Mouse (Mus musculus) c-Kit-positive CD71-positive TER-119-positive erythroid progenitor cells, embryonic 14.5 days (primary cell): Measurements from ENCODE around the gene 4930452B06Rik.

ENCODE experiments used
- DNase-seq: peaks from one replicate; pipeline ENCODE4 v3.0.0-alpha.2; 2013; ENCODE audit warnings: low spot score

The 4930452B06Rik gene

DNA sequence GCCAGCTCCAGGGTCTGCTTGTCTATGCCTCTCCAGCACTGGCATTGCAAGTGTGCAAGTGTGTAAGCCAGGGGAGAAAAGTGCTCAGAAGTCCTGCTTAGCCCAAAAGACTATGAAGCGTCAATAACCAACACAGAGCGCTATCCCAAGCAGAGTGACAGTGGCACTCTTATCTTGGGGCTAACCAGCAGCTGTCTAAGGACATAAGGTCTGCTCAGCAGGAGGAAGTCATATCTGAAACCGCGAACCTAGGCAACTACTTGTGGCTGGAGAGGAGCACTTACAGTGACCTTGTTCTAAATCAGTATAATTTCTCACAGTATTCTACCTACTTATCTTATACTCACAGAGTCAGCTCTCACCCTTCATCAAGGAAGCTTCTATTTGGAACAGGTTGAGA is 214.9 kb downstream of the 4930452B06Rik start:
- no peak for DNase-seq

DNA sequence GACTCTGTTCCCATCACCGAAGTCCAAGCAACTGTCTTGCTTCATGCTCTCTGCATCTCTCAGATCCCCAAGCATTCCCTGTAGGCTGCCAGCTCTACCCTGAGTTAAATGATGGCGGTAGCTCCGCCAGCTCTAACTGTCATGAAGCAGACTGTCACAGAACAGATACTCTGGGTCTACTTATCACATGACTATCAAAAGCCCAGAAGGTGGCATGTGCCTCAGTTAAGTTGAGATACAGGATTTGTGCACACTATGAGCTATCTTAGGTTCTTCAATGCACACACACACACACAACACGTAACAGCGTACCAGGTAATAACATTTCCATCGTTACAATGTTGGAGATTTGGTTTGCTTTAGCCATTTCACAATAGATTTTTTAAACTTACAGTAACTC is 215.7 kb downstream of the 4930452B06Rik start:
- DNase-seq = no peak

DNA sequence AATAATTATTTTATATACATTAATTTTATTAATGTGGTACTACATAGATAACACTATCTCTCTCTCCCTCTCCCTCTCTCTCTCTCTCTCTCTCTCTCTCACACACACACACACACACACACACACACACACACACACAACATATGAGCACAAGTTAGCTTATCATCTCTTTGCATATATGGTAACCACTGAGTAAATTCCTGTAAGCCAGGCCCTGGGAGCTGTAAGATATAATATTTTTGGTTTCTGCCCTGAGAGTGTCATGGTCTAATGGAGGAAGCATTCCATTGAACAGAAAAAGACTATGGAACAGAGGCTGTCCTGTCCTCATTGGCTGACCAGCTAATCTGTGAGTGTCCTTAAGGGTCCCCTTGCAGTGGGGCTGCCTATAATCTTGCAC is 216.7 kb downstream of the 4930452B06Rik start:
- no peak for DNase-seq

DNA sequence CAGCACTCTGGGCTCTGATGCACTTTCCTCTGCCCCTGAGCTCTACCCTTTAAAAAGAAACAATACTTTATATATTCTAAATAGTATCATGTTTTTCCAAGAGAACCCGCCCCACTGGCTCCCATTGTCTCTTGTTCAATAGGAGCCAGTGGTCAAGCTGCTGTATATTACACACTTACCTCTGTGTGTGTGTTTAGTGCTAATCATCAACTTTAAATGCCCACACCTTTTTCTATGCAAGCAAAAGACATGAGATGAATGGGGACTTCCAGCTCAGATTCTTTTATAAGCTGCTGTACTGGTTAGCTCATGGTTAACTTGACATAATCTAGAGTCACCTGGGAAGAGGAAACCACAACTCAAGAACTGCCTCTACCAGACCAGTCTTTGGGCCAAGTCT is 218.7 kb downstream of the 4930452B06Rik start:
- DNase-seq = no peak

DNA sequence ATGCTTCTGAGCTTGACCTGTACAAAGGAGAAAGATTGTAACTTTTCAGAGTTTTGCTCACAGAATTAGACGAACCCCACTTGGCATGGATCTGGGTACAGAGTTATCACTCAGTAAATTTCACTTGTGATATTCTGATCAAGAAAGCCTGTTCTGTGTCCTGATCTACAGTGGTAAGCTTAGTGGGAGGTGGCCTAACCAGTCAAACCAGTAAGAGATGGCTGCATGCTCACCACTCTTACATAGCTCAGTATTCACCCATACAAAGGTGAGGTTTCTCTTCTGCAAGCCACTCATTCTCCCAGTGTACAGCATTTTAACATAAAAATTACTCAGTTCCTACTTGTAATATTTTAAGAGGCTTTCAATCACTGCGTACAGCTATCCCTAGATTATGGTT is 221.7 kb downstream of the 4930452B06Rik start:
- DNase-seq = no peak

DNA sequence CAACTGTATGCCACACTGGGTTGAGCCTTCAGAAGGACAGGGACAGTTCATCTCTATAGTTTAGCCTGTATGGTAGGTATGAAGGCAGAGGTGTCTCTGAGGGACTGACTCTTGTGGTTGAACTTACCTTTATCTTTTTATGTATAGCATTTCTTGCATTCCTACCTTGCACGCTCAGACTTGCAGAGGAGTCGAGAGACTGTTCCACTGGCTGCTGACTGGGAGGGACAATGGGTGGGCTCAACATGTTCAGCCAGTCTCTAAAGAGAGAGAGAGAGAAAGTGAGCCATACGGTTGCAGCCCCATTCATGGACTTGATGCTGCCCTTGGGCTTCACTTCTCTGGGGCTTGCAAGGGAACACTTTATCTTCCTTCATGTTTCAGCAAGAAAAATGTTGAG is 223.3 kb downstream of the 4930452B06Rik start:
- no peak for DNase-seq

DNA sequence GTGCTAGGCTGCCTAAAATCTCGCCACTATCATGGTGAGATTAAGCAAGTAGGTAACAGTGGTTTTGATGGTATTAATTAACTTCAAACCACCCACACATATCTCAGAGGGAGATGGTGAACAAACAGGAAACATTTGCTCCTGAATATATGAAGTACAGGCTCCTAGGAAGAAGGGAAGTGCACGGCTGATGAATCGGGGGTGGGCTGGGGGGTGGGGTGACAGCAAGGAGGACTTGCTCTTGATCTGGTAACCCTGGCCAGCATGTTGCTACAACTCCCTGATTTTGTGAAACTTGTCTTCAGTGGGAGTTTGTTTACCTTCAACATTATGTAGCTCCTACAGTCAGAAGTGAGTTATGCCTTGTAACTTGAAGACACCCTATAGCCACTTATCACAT is 224.4 kb downstream of the 4930452B06Rik start:
- no peak for DNase-seq

DNA sequence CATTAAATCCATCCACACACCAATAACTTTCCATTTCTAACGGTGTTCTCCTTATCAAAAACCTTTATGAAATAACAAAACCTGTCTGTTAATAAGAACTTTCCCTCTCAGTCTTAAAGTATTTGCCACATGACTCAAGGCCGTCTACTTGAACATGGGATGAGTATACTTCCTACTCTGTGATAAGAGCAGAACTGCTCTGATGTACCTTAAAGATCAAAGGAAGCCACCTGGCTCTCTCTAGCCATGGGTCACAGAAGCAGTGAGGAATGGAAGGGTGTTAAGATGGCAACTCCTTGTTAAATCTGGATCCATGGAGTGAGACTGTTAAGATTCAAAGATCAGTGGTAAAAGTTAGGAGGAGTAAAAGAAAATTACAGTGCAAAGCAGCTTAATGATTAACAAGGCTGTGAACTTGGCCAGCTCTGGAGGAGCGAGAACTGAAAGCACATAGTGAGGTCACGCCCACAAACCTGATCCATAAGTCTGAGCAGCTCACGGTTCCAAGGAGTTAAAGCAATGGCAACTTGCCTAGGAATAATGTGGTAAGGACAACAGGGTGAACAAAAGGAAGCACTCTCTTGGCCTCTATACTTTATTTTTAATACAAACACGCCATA is 235.3 kb downstream of the 4930452B06Rik start:
- DNase-seq = no peak

DNA sequence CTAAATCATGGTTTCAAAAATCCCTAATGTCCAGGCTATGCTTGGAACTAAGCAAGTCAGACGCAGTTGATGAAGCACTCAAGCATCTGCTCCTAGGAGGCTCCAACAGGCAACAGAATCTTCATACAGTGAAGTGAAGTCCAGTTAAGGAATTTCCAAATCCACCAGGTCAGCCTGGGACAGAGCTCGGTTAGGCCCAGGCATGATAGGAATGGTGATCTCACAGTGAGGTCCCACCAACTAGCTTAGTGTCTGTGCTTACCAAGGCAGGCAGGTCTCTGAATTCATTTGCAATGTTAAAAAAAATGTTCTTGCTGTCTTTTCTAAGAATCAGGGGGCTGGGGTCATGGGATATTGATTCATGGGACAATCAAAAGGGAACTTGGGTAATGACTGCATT is 236.3 kb downstream of the 4930452B06Rik start:
- no peak for DNase-seq

DNA sequence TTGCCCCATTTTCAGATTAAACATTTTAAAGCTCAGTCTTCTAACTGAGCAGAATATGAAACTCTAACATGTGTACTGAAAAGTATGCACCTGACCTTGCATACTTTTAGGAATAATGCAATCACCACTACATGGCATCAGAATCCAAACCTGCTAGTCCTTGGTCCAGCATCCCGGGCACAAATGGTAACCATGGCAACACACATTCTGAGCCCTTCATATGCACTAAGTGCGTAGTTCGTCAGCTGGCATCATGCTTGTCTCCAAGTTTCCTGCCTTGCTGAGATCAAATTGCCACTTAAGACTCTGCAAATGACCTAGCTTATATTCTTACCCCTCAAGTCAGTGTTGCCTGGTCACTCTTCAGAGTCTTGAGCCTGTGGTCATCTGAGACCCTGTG is 243.2 kb downstream of the 4930452B06Rik start:
- DNase-seq = no peak

DNA sequence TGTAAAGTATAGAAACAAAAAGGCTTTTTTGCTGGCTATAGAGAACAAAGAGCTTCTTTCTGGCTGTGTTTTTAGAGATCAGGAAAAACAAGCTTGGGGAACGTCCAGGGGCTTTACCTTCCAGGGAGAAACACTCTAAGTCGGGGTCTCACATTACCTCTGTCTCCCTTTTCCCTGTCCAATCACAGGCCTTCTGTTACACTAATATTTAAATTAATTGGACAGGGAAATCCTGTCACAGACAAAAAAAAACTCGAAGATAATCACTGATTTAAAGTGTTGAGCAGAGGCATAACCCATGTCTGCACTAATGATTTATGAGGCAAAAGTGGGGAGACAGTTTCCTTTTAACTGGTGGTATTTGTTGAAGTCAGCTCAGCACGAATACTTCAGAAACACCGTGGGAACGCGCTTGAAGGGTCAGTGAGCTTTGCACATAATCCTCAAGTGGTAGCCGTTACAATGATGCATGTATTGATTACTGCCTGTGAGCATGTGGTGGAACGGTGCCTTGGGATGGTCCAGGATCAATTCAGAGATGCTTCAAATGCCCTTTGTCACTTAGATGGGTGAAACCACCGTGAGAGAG is 244.7 kb downstream of the 4930452B06Rik start:
- no peak for DNase-seq

DNA sequence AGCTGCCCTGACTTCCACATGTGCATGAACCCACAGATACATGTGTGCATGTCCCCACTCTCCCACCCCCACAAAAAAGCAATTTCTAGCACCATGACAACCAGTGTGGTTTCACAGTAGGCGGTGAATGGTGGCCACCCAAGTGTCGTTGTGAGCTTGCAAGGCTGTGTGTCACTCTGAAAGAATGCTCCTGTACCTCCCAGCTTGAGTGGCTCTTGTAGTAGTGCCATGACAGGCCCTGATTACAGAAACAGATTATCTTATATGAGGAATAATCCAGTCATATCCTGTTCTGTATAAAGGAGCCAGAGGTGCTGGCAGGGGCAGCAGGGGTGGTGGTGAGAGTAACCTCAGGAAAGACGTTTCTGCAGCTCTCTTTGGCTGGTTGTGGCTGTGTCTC is 247.4 kb downstream of the 4930452B06Rik start:
- DNase-seq = no peak

DNA sequence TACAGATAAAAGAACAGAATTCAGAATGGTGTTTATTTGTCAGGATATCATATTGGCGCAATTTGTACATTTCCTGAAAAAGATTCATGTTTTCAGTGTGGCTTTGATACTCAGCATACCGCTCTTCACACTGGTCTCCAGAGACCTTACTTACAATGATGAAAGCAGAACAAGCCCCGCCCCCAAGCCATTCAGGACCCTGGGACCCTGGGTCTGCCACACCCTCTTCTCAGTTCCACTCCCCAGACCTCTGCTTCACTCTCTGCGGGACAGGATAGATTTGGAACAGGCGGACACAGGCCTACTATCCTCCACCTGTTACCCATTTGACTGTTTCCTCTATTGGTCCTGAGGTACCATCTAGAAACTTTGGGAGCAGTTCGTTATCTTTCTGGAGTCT is 260.1 kb downstream of the 4930452B06Rik start:
- no peak for DNase-seq

DNA sequence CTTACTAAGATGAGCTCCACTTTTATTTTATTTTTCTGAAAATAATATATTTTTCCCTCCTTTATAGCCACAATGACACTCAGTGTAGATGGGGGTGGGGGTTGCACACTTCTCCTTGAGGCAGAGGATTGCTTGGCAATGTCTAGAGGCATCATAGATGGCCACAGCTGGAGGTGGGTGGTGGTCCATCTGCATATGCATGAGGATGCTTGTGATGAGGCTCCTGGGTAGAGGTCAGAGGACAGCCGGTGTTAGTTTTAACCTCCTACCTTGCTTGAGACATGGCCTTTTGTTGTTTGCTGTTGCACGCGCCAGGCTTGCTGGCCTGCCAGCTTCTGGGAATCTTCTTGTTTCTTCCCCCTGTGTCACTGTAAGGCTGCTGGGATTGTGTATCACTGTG is 262.7 kb downstream of the 4930452B06Rik start:
- no peak for DNase-seq

DNA sequence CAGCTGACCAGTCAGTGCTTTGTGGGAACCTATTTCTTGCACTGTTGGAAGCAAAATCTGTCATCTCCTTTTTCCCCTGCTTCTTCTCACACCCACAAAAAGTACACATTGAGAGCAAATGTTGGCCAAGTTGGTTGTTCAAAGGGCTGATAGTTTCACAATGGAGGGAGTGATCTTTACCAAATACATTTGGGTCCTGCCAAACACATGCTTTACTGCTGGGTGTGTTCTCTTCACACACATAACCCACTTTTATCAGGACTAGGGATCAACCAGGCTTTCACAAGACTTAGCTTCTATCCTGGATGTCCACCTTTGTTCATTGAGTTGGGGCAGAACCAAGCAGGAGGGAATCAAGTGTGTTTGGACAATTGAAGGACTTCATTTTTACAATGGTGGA is 267.5 kb downstream of the 4930452B06Rik start:
- no peak for DNase-seq

DNA sequence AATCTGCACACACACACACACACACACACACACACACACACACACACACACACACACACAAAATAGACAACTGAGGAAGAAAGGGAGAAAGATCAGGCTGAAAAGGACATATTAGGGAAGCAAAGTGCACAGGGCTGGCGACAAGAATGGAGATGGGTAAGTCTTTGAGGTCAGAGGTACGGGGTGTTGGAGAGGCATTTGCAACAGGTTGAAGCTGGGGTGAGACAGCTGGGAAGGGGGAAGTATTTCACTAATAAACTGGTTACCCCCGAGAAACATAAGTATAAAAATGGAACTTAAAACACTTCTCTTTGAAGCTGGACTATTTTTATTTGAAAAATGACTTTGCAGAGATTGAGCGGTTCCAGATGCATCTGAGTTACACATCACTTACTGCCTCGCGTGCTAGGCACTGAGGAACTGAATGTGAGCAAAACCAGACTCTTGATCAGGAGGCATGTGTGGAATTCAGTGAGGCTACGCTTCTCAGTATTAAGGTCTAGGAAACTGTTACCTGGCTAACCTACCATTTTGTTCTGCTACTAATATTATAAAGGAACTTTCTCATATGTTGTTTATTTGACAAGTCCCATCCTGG is 270.3 kb downstream of the 4930452B06Rik start:
- DNase-seq = no peak

DNA sequence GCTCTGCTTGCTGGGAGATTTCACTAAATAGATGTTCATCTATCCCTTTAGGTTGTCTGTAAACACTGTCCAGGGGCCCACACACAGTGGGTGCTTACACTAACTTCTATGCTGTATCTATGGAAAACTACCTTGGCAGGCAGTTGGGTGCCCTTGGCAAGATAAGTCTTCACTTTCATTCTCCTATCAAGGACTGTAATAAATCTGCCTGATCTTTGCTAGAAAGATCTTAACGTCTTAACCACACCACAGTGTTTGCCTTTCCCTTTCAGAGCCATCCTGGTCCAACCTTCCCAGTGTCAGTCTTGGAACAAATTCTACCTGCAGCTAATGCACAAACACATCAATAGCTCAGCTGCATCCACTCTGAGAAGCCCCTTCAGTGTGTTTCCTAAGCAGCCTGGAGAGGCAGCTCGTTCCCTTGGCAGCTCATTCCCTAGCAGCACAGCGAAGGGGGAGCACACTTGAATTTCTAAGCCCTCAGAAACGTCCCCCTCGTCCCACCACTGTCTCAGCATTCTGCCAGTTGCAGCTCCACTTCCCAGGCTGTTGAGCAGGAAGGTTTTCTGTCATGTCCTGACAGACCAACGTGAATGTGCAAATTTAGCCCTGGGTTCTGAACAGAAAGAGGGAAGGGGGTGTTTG is 273.7 kb downstream of the 4930452B06Rik start:
- DNase-seq = no peak
